Mouse (Mus musculus): ENCODE measurements around the gene Chka. TPM values are rescaled to one million over a fixed set of nuclear protein-coding genes. Genes with fewer than 3 reads are reported as not detected.

Chka gene
- total and polyA plus RNA-seq, 3 experiments, result 7.6 to 13.0 (median 10.1) TPM

- H3K27ac ChIP-seq (ENCODE audit: insufficient read depth, low read depth), result peak overlapping the region; percentile 84
- peak; percentile 51 for DNase-seq (ENCODE audit: extremely low read depth)
- dilution Hi-C loops (cut with MboI; ENCODE audit: extremely low pct_ligation_motif_present, extremely low pct_unique_long_range_greater_than_20kb, low sequenced_read_pairs) (no loop called here), in situ Hi-C loops (cut with MboI; ENCODE audit: low pct_ligation_motif_present, low pct_unique_long_range_greater_than_20kb, low sequenced_read_pairs) (no loop called here)
- TF ChIP-seq ETS1 (conservative IDR thresholded peaks at IDR 0.05; ENCODE audit: low read depth, low read length), result peak; percentile 86
- peak; percentile 58 for TF ChIP-seq MXI1 (IDR thresholded peaks at IDR 0.05; ENCODE audit: low read depth, low read length)
- peak; percentile 58 for TF ChIP-seq IRF4 (IDR thresholded peaks at IDR 0.05; ENCODE audit: low read depth, low read length)
- 0 out of 2 replicates have a peak, but pooled peaks have one; percentile 29 for TF ChIP-seq MAZ (IDR thresholded peaks at IDR 0.05; ENCODE audit: low read depth, low read length)
- TF ChIP-seq CHD2 (IDR thresholded peaks at IDR 0.05; ENCODE audit: low read length), result 0 out of 2 replicates have a peak, but pooled peaks have one; percentile 17
- peak; percentile 91 for TF ChIP-seq SIN3A (IDR thresholded peaks at IDR 0.05; ENCODE audit: low read length)
- no peak for TF ChIP-seq MYC (IDR thresholded peaks at IDR 0.05; ENCODE audit: low read depth, low read length)
- TF ChIP-seq CHD1 (IDR thresholded peaks at IDR 0.05; ENCODE audit: low read depth, low read length), result no peak
- TF ChIP-seq TCF12 (IDR thresholded peaks at IDR 0.05; ENCODE audit: low read depth, low read length), result peak; percentile 98
- peak; percentile 86 for TF ChIP-seq BHLHE40 (IDR thresholded peaks at IDR 0.05; ENCODE audit: low read depth, low read length)
- TF ChIP-seq EP300 (IDR thresholded peaks at IDR 0.05; ENCODE audit: low read length), result peak; percentile 81
- TF ChIP-seq GABPA (IDR thresholded peaks at IDR 0.05; ENCODE audit: insufficient replicate concordance, low read depth, low read length), result no peak
- 0 out of 2 replicates have a peak, but pooled peaks have one; percentile 50 for TF ChIP-seq MEF2A (IDR thresholded peaks at IDR 0.05; ENCODE audit: borderline replicate concordance, low read depth, low read length)
- H3K36me3 ChIP-seq (replicated peaks in 1 of 2; ENCODE audit: control insufficient read depth in 1 of 2, insufficient read depth in 1 of 2, low read length in 1 of 2), result peaks cover 0 to 14% of the 10 kb centered on the region in 2 experiments
- no peaks in the 10 kb centered on the region for H3K9me3 ChIP-seq (replicated peaks; ENCODE audit: low read length)
- H3K27me3 ChIP-seq (replicated peaks), result no peaks in the 10 kb centered on the region
- H3K4me3 ChIP-seq (replicated peaks in 1 of 3; ENCODE audit: low read depth in 2 of 3, low read length in 2 of 3, poor library complexity in 1 of 3), result peak overlapping the region in 2 of 3 experiments; percentile 1 to 21
- H3K9ac ChIP-seq (ENCODE audit: insufficient read depth, low read depth), result peak overlapping the region; percentile 2; the same call in 1 of the 2 replicates
- peak overlapping the region; percentile 34 for H3K4me2 ChIP-seq (ENCODE audit: insufficient read depth, low read depth, poor library complexity, severe bottlenecking)
- H3K4me1 ChIP-seq (ENCODE audit: control insufficient read depth in 1 of 2, insufficient read depth in 2 of 2), result peaks cover 33 to 60% of the 10 kb centered on the region in 2 experiments
- H3K79me2 ChIP-seq (replicated peaks; ENCODE audit: control insufficient read depth, extremely low read depth, insufficient read depth, poor library complexity, severe bottlenecking), result no peaks in the 10 kb centered on the region
Observed at GRCm38 (mm10) chr19:3923586-3923985, 72.0 kb downstream of the Chka start.

- in situ Hi-C loops (cut with MboI; ENCODE audit: low pct_ligation_motif_present, low pct_unique_long_range_greater_than_20kb, low sequenced_read_pairs), result no loop called here
Observed at GRCm38 (mm10) chr19:3924190-3924589, 72.6 kb downstream of the Chka start.

More at GRCm38 (mm10) chr19:3924190-3924589, 72.6 kb downstream of the Chka start:
- peaks cover 0 to 14% of the 10 kb centered on the region in 2 experiments for H3K36me3 ChIP-seq (replicated peaks in 1 of 2; ENCODE audit: control insufficient read depth in 1 of 2, insufficient read depth in 1 of 2, low read length in 1 of 2)
- H3K9ac ChIP-seq (ENCODE audit: insufficient read depth, low read depth), result no peak overlapping the region
- no peak overlapping the region for H3K4me3 ChIP-seq (replicated peaks in 1 of 3; ENCODE audit: low read depth in 2 of 3, low read length in 2 of 3, poor library complexity in 1 of 3)
- H3K4me2 ChIP-seq (ENCODE audit: insufficient read depth, low read depth, poor library complexity, severe bottlenecking), result no peak overlapping the region
- no peaks in the 10 kb centered on the region for H3K9me3 ChIP-seq (replicated peaks; ENCODE audit: low read length)
- H3K79me2 ChIP-seq (replicated peaks; ENCODE audit: control insufficient read depth, extremely low read depth, insufficient read depth, poor library complexity, severe bottlenecking), result no peaks in the 10 kb centered on the region
- dilution Hi-C loops (cut with MboI; ENCODE audit: extremely low pct_ligation_motif_present, extremely low pct_unique_long_range_greater_than_20kb, low sequenced_read_pairs), result no loop called here
- peak overlapping the region; percentile 84 for H3K27ac ChIP-seq (ENCODE audit: insufficient read depth, low read depth)
- no peaks in the 10 kb centered on the region for H3K27me3 ChIP-seq (replicated peaks)
- peaks cover 38 to 66% of the 10 kb centered on the region in 2 experiments for H3K4me1 ChIP-seq (ENCODE audit: control insufficient read depth in 1 of 2, insufficient read depth in 2 of 2)
- TF ChIP-seq MAFK (IDR thresholded peaks at IDR 0.05; ENCODE audit: insufficient replicate concordance, low read length), result no peak
- TF ChIP-seq IRF4 (IDR thresholded peaks at IDR 0.05; ENCODE audit: low read depth, low read length), result no peak
- TF ChIP-seq JUND (conservative IDR thresholded peaks at IDR 0.05; ENCODE audit: low read depth, low read length), result no peak
- TF ChIP-seq USF2 (conservative IDR thresholded peaks at IDR 0.05; ENCODE audit: low read depth, low read length), result no peak
- TF ChIP-seq POLR2AphosphoS2 (IDR thresholded peaks at IDR 0.05; ENCODE audit: low read depth, low read length), result no peak
- no peak for TF ChIP-seq TBP (conservative IDR thresholded peaks at IDR 0.05; ENCODE audit: low read depth, low read length)
- no peak for TF ChIP-seq BHLHE40 (IDR thresholded peaks at IDR 0.05; ENCODE audit: low read depth, low read length)
- TF ChIP-seq POLR2A (IDR thresholded peaks at IDR 0.05; ENCODE audit: low read depth, low read length), result no peak
- no peak for TF ChIP-seq MXI1 (IDR thresholded peaks at IDR 0.05; ENCODE audit: low read depth, low read length)
- no peak for DNase-seq (ENCODE audit: extremely low read depth)
